Mouse (Mus musculus) inflammation-experienced regulatory T-cells (primary cell): ENCODE results near the gene Gstt3. TPM values are rescaled to one million over a fixed set of nuclear protein-coding genes. Genes with fewer than 3 reads are reported as not detected.

ENCODE experiments used
- polyA plus RNA-seq, 2 experiments: library from polyadenylated mRNA; unstranded; fragments of 100-300 nt; shearing (Covaris generic); gene quantifications; one replicate each; pipeline ENCODE4 v1.2.1; 2017

Gstt3 gene
- polyA plus RNA-seq, result 10 to 100 TPM; 10.3 to 11.1 TPM

GRCm38 (mm10) chr10:75780769-75781578 lies at the start of gene Gstt3, which contains the start of gene Gm20441:
Gene Gstt3, minus strand, starts transcription at chr10:75781414.
Gene Gm20441, minus strand, starts transcription at chr10:75780954.

GRCm38 (mm10) chr10:75822443-75822842 lies 41.2 kb upstream of the Gstt3 start, which contains the start of gene Gstt4:
Gene Gstt4, minus strand, starts transcription at chr10:75822543.

GRCm38 (mm10) chr10:75798176-75798696 lies 17.0 kb upstream of the Gstt3 start, which contains the start of gene Gstt1:
Gene Gstt1, minus strand, starts transcription at chr10:75798584.

GRCm38 (mm10) chr10:75772795-75773664 lies 8.2 kb downstream of the Gstt3 start, which contains the start of gene Ddt:
Gene Ddt, minus strand, starts transcription at chr10:75773414.

GRCm38 (mm10) chr10:75763682-75764518 lies 17.3 kb downstream of the Gstt3 start, which contains the start of gene Cabin1:
Gene Cabin1, minus strand, starts transcription at chr10:75764341.

Other genes starting within 250 kb of the Gstt3 start
- gene Lrrc75b, start 221.1 kb downstream of the Gstt3 start, polyA plus RNA-seq, result 1 to 10 TPM in 1 of 2 experiments, under 1 TPM in 1; 0.80 to 9.4 TPM
- gene Ggt1, start 219.8 kb downstream of the Gstt3 start, polyA plus RNA-seq, result 10 to 100 TPM in 1 of 2 experiments, 1 to 10 TPM in 1; 1.1 to 17.4 TPM
- 10 to 100 TPM in 1 of 2 experiments, under 1 TPM in 1; 0.37 to 14.6 TPM for gene Ggt5, start 192.1 kb downstream of the Gstt3 start, polyA plus RNA-seq
- 10 to 100 TPM; 30.9 to 31.3 TPM for gene Susd2, start 137.4 kb downstream of the Gstt3 start, polyA plus RNA-seq
- gene Cabin1, start 17.1 kb downstream of the Gstt3 start, polyA plus RNA-seq, result 10 to 100 TPM; 47.2 to 65.3 TPM
- 10 to 100 TPM; 42.9 to 61.3 TPM for gene Ddt, start 8.0 kb downstream of the Gstt3 start, polyA plus RNA-seq
- gene Gm20441, start 460 bp downstream of the Gstt3 start, polyA plus RNA-seq, result not detected
- gene Gstt1, start 17.2 kb upstream of the Gstt3 start, polyA plus RNA-seq, result 1 to 10 TPM in 1 of 2 experiments, under 1 TPM in 1; 0.55 to 1.1 TPM
- gene Gstt4, start 41.1 kb upstream of the Gstt3 start, polyA plus RNA-seq, result not detected
- 10 to 100 TPM; 43.6 to 48.6 TPM for gene Gstt2, start 56.0 kb upstream of the Gstt3 start, polyA plus RNA-seq
- 100 to 1,000 TPM; 429 to 460 TPM for gene Mif, start 78.8 kb upstream of the Gstt3 start, polyA plus RNA-seq
- gene Derl3, start 112.0 kb upstream of the Gstt3 start, polyA plus RNA-seq, result 1 to 10 TPM; 2.4 to 5.9 TPM
- 10 to 100 TPM; 89.6 to 97.4 TPM for gene Smarcb1, start 140.2 kb upstream of the Gstt3 start, polyA plus RNA-seq
- gene Chchd10, start 151.7 kb upstream of the Gstt3 start, polyA plus RNA-seq, result 100 to 1,000 TPM in 1 of 2 experiments, 10 to 100 TPM in 1; 47.4 to 109 TPM
- gene Mmp11, start 155.1 kb upstream of the Gstt3 start, polyA plus RNA-seq, result 10 to 100 TPM in 1 of 2 experiments, 1 to 10 TPM in 1; 6.4 to 10.9 TPM
- under 1 TPM in 1 of 2 experiments, not detected in 1; 0.40 TPM for gene Gm867, start 159.3 kb upstream of the Gstt3 start, polyA plus RNA-seq
- 1 to 10 TPM in 1 of 2 experiments, under 1 TPM in 1; 0.87 to 2.4 TPM for gene Vpreb3, start 161.6 kb upstream of the Gstt3 start, polyA plus RNA-seq
- gene Gm5134, start 173.1 kb upstream of the Gstt3 start, polyA plus RNA-seq, result 1 to 10 TPM in 1 of 2 experiments, under 1 TPM in 1; 0.96 to 1.3 TPM